Mouse (Mus musculus) layer of hippocampus, postnatal 36 days (tissue): ENCODE results near the gene Arhgap24. TPM values are rescaled to one million over a fixed set of nuclear protein-coding genes. Genes with fewer than 3 reads are reported as not detected.
"Not testable (repeated sequence)": the region's sequence is repeated elsewhere in the genome, so short reads cannot be mapped to it uniquely, and the experiment has no call there.

ENCODE experiments used
- DNase-seq, 2 experiments: peaks; one replicate each; pipeline ENCODE4 v3.0.0; 2022
- total RNA-seq, 2 experiments: library from RNA; stranded (reverse); gene quantifications; 2 replicates each; pipeline ENCODE4 v1.2.3; 2021

Gene Arhgap24
- total RNA-seq, 2 experiments from 2014 or later: 5.2 to 5.3 TPM

- DNase-seq: no peak
Observed at GRCm38 (mm10) chr5:102803675-102804074, 322.5 kb downstream of the Arhgap24 start.

GRCm38 (mm10) chr5:102807518-102807917 lies 326.3 kb downstream of the Arhgap24 start:
- DNase-seq: no peak

GRCm38 (mm10) chr5:102810366-102810957 lies 329.3 kb downstream of the Arhgap24 start:
- no peak for DNase-seq

- no peak for DNase-seq
Observed at GRCm38 (mm10) chr5:102813271-102813670, 332.1 kb downstream of the Arhgap24 start.

GRCm38 (mm10) chr5:102817641-102818040 lies 336.4 kb downstream of the Arhgap24 start:
- no peak for DNase-seq

GRCm38 (mm10) chr5:102825538-102825937 lies 344.3 kb downstream of the Arhgap24 start:
- DNase-seq: no peak

- DNase-seq: no peak
Observed at GRCm38 (mm10) chr5:102839071-102839470, 357.9 kb downstream of the Arhgap24 start.

GRCm38 (mm10) chr5:102843934-102844709 lies 362.9 kb downstream of the Arhgap24 start:
- no peak for DNase-seq

- DNase-seq: peak; percentile 73 to 81
Observed at GRCm38 (mm10) chr5:102844731-102845598, 363.8 kb downstream of the Arhgap24 start.

GRCm38 (mm10) chr5:102845800-102846199 lies 364.6 kb downstream of the Arhgap24 start:
- DNase-seq: no peak

- DNase-seq: no peak
Observed at GRCm38 (mm10) chr5:102847859-102848258, 366.7 kb downstream of the Arhgap24 start.

GRCm38 (mm10) chr5:102851761-102852160 lies 370.6 kb downstream of the Arhgap24 start:
- DNase-seq: no peak

GRCm38 (mm10) chr5:102853750-102854149 lies 372.6 kb downstream of the Arhgap24 start:
- DNase-seq: no peak

GRCm38 (mm10) chr5:102855805-102856204 lies 374.6 kb downstream of the Arhgap24 start:
- no peak for DNase-seq

GRCm38 (mm10) chr5:102858047-102858446 lies 376.9 kb downstream of the Arhgap24 start:
- DNase-seq: no peak

GRCm38 (mm10) chr5:102859749-102860148 lies 378.6 kb downstream of the Arhgap24 start:
- DNase-seq: no peak

- DNase-seq: no peak
Observed at GRCm38 (mm10) chr5:102868196-102868595, 387.0 kb downstream of the Arhgap24 start.

GRCm38 (mm10) chr5:102872996-102873395 lies 391.8 kb downstream of the Arhgap24 start:
- DNase-seq: not testable (repeated sequence)

GRCm38 (mm10) chr5:102874605-102875298 lies 393.6 kb downstream of the Arhgap24 start:
- peak; percentile 25 to 56 for DNase-seq

GRCm38 (mm10) chr5:102875628-102876027 lies 394.4 kb downstream of the Arhgap24 start:
- no peak for DNase-seq

GRCm38 (mm10) chr5:102888482-102889162 lies 407.4 kb downstream of the Arhgap24 start:
- DNase-seq: no peak

GRCm38 (mm10) chr5:102889163-102889488 lies 407.9 kb downstream of the Arhgap24 start:
- DNase-seq: no peak
